Mouse (Mus musculus) heart, postnatal 0 days (tissue): Measurements from ENCODE around the gene Kyat1. TPM values are rescaled to one million over a fixed set of nuclear protein-coding genes. Genes with fewer than 3 reads are reported as not detected.
"Not testable (repeated sequence)": the region's sequence is repeated elsewhere in the genome, so short reads cannot be mapped to it uniquely, and the experiment has no call there.

Experiments used
- ATAC-seq: fragments of 200-750 bp; cut with Nextera tagmentation; 2 replicates; pipeline ENCODE4 v1.8.0; 2017; ENCODE audit warnings: low read depth, moderate number of reproducible peaks, moderate library complexity; ENCODE audit not compliant: insufficient read depth
- DNase-seq: peaks from one replicate; pipeline ENCODE4 v3.0.0-alpha.2; 2016; ENCODE audit warnings: low spot score
- H3K27ac ChIP-seq: fragments of 300-500 bp; sonication (generic); 2 replicates; pipeline ENCODE4 v1.5.1; 2014; ENCODE audit warnings: low read depth, mild to moderate bottlenecking
- H3K27me3 ChIP-seq: fragments of 300-500 bp; sonication (generic); 2 replicates; pipeline ENCODE4 v1.6.1; 2014; ENCODE audit warnings: low read length, mixed read lengths; ENCODE audit not compliant: control insufficient read depth, insufficient read depth
- H3K36me3 ChIP-seq: fragments of 300-500 bp; sonication (generic); replicated peaks from 2 replicates; pipeline ENCODE4 v1.6.1; 2014; ENCODE audit warnings: low read length, mixed read lengths; ENCODE audit not compliant: control insufficient read depth, insufficient read depth
- H3K4me1 ChIP-seq: fragments of 300-500 bp; sonication (generic); 2 replicates; pipeline ENCODE4 v1.6.1; 2014; ENCODE audit warnings: antibody characterized with exemption; ENCODE audit not compliant: control insufficient read depth, insufficient read depth
- H3K4me2 ChIP-seq: fragments of 300-500 bp; sonication (generic); 2 replicates; pipeline ENCODE4 v1.6.1; 2014; ENCODE audit warnings: low read depth, mild to moderate bottlenecking, low read length, moderate library complexity
- H3K4me3 ChIP-seq: fragments of 300-500 bp; sonication (generic); 2 replicates; pipeline ENCODE4 v1.5.1; 2014; ENCODE audit warnings: low read depth, low read length
- H3K9ac ChIP-seq: fragments of 300-500 bp; sonication (generic); replicated peaks from 2 replicates; pipeline ENCODE4 v1.6.1; 2014; ENCODE audit warnings: low read depth, low read length, mixed read lengths
- H3K9me3 ChIP-seq: fragments of 300-500 bp; sonication (generic); replicated peaks from 2 replicates; pipeline ENCODE4 v1.6.1; 2016; ENCODE audit warnings: low read length; ENCODE audit not compliant: control insufficient read depth
- CTCF ChIP-seq: IDR thresholded peaks from 2 replicates; pipeline ENCODE4 v1.5.1; 2016; ENCODE audit warnings: antibody characterized with exemption, control low read depth, low read depth
- EP300 ChIP-seq: IDR thresholded peaks from 2 replicates; pipeline ENCODE4 v1.6.1; 2016; ENCODE audit warnings: antibody characterized with exemption, low read depth
- WGBS: fragments of 180-500 bp; shearing (Covaris S2); extraction: QIAGEN DNeasy Blood & Tissue Kit; methylation state at CpG from one replicate; pipeline ENCODE4 v1.1.7; 2014; 5-methylcytosine and 5-hydroxymethylcytosine counted together
- polyA plus RNA-seq: library from polyadenylated mRNA; unstranded; fragments of >200 nt; fragmentation: Nextera tagmentation; extraction: Ambion mirVana; gene quantifications from 2 replicates; pipeline ENCODE4 v1.2.1, GENCODE M21; 2015
- total RNA-seq: library from RNA; depleted of rRNA; stranded (reverse); fragments of >200 nt; gene quantifications from 2 replicates; pipeline ENCODE4 v1.2.3, GENCODE M21; 2014; ENCODE audit warnings: low replicate concordance

Gene Kyat1
- total and polyA plus RNA-seq, 2 experiments from 2014 or later = 50.7 to 76.8 TPM

DNA sequence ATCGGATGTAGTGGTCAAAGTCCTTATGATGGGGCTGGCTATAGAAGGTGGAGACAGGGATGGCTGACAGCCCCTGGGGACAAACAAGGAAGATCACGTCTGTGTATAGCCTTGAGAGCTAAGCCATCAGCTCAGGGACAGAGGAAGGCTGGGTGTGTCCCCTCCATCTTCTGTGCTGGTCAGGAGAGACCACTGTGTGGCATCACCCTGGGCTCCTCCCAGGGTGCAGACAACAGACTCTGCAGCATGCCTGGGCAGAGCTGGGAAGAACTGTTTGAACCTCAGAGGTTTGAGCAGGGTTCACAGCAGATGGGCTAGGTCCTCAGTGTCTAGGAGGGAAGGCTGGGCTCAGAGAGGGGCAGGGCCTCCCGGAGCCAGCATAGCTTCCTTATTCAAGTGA lies 20.0 kb downstream of the Kyat1 start:
- Histone ChIP-seq H3K4me1 (no peaks in the 10 kb centered on the region), H3K27me3 (no peaks in the 10 kb centered on the region), H3K4me3 (no peak overlapping the region), H3K36me3 (peaks cover 14% of the 10 kb centered on the region; the same call in 1 of the 2 replicates), H3K4me2 (no peak overlapping the region), H3K27ac (no peak overlapping the region), H3K9me3 (peaks cover 4% of the 10 kb centered on the region), H3K9ac (no peak overlapping the region)
- TF ChIP-seq EP300 = no peak
- no peak for TF ChIP-seq CTCF
- ATAC-seq (no peak), DNase-seq (no peak)
- 87% methylated on average over 3 of the region's 3 CpGs for WGBS

DNA sequence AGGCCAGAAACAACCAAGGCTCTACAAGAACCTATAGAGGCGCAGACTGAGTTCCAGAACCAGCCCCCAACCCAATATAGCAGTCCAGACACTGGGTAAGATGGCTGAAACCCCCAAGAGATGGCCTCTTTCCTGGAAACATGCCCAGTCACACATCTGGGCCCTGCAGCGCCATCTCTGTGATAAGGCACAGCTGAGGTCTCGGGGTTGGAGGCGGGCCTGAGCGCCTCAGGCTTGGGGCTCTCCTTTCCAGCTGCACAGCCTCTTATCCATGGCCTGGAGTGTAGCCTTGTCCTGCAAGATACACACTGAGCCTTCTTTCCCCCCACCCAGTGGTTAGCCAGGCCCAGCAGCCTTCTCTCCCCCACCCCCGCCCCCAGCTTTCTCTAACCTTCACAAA lies 20.4 kb downstream of the Kyat1 start:
- DNase-seq (no peak), ATAC-seq (no peak)
- no peak for TF ChIP-seq EP300
- no peak overlapping the region for H3K4me2 ChIP-seq
- H3K9me3 ChIP-seq = peaks cover 4% of the 10 kb centered on the region
- H3K36me3 ChIP-seq = peaks cover 14% of the 10 kb centered on the region; the same call in 1 of the 2 replicates
- H3K27ac ChIP-seq = no peak overlapping the region
- H3K4me3 ChIP-seq = no peak overlapping the region
- no peak overlapping the region for H3K9ac ChIP-seq
- no peaks in the 10 kb centered on the region for H3K4me1 ChIP-seq
- no peaks in the 10 kb centered on the region for H3K27me3 ChIP-seq
- 80% methylated on average over 6 of the region's 6 CpGs for WGBS

DNA sequence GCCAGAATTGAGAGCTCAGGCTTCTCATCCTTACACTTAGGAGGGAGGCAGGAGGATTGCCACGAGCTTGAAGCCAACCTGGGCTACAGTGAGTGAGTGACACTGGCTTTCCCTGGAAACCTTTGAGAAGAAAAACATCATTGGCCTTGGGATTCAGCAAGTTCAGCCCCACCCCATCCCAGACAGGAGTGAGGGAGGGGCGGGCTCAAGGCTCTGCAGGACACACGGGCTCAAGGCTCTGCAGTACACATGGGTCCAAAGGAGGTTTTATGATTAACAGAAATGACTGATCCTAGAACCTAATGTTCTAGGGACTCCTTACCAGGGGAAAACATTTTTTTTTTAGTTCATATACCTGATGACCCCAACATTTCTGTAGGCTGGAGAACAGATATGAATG lies 21.9 kb downstream of the Kyat1 start:
- H3K9me3 ChIP-seq = peaks cover 4% of the 10 kb centered on the region
- peaks cover 14% of the 10 kb centered on the region; the same call in 1 of the 2 replicates for H3K36me3 ChIP-seq
- TF ChIP-seq EP300 (no peak), CTCF (no peak)
- H3K27me3 ChIP-seq = no peaks in the 10 kb centered on the region
- no peak overlapping the region for H3K9ac ChIP-seq
- H3K4me3 ChIP-seq = no peak overlapping the region
- H3K27ac ChIP-seq = no peak overlapping the region
- H3K4me2 ChIP-seq = no peak overlapping the region
- WGBS = 76% methylated on average over 3 of the region's 3 CpGs
- DNase-seq (no peak), ATAC-seq (no peak)
- H3K4me1 ChIP-seq = no peaks in the 10 kb centered on the region

DNA sequence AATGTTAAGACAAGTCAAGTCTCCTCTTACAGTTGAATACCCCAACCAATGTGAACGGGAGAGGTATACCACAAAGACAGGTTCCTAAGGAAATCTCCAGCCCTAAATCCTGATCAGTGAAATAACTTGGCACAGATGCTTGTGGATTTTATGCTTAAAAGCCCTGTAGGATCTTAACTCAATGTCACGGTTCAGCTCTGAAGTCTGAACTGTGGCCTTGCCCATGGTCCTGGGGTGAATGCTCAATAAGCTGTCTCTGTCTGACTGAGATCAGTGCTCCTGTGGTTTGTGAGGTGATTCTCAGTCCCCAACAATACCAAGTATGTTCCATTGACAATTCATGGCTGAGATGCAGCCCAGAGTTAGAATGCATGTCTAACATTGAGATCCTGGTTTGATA lies 23.2 kb downstream of the Kyat1 start:
- H3K4me2 ChIP-seq = no peak overlapping the region
- ATAC-seq (no peak), DNase-seq (no peak)
- WGBS = 92% methylated on average over 2 of the region's 2 CpGs
- 0 out of 2 replicates have a peak, but pooled peaks cover 5% of the 10 kb centered on the region for H3K36me3 ChIP-seq
- no peak overlapping the region for H3K4me3 ChIP-seq
- H3K9me3 ChIP-seq = peaks cover 4% of the 10 kb centered on the region
- TF ChIP-seq CTCF = no peak
- TF ChIP-seq EP300 = no peak
- H3K9ac ChIP-seq = no peak overlapping the region
- H3K27ac ChIP-seq = no peak overlapping the region
- peaks cover 6% of the 10 kb centered on the region for H3K4me1 ChIP-seq
- no peaks in the 10 kb centered on the region for H3K27me3 ChIP-seq

DNA sequence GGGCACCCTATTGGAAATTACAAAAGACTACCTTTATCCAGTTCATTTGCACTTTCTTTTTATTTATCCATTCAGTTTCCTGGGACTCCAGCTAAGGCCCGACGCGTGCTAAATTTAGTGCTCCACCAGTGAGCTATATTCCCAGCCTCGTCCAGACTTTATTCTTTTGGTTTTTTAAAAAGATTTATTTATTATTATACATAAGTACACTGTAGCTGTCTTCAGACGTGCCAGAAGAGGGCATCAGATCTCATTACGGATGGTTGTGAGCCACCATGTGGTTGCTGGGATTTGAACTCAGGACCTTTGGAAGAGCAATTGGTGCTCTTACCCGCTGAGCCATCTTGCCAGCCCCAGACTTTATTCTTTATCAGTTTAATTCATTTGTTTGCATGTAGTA lies 26.9 kb downstream of the Kyat1 start:
- Histone ChIP-seq H3K36me3 (peaks cover 32% of the 10 kb centered on the region), H3K4me3 (peak overlapping the region; percentile 70), H3K4me2 (peak overlapping the region; percentile 87)
- DNase-seq, H3K4me1 ChIP-seq, H3K9me3 ChIP-seq, H3K27ac ChIP-seq, ATAC-seq, H3K9ac ChIP-seq, H3K27me3 ChIP-seq: not testable (repeated sequence)
- WGBS = 38% methylated on average over 7 of the region's 7 CpGs
